Mouse (Mus musculus): ENCODE results near the gene Ccdc107. TPM values are rescaled to one million over a fixed set of nuclear protein-coding genes. Genes with fewer than 3 reads are reported as not detected.
"Not testable (repeated sequence)": the region's sequence is repeated elsewhere in the genome, so short reads cannot be mapped to it uniquely, and the experiment has no call there.

The Ccdc107 gene
- polyA plus RNA-seq, 1 experiment: 74.6 TPM

- H3K27me3 ChIP-seq (replicated peaks): peaks cover 17% of the 10 kb centered on the region
- H3K9me3 ChIP-seq: peaks cover 6% of the 10 kb centered on the region; the same call in 1 of the 2 replicates
- peak overlapping the region; percentile 82 for H3K4me3 ChIP-seq (replicated peaks)
- H3K4me1 ChIP-seq: peaks cover 48% of the 10 kb centered on the region
- no peaks in the 10 kb centered on the region for H3K36me3 ChIP-seq (replicated peaks; ENCODE audit: low read length)
- TF ChIP-seq GATA1 (IDR thresholded peaks at IDR 0.05; ENCODE audit: borderline replicate concordance, low read length) (no peak; the same call in 2 of the 3 replicates), FLI1 (IDR thresholded peaks at IDR 0.05; ENCODE audit: low read length) (0 out of 2 replicates have a peak, but pooled peaks have one; percentile 20)
Observed at GRCm38 (mm10) chr4:43481894-43482456, 10.7 kb upstream of the Ccdc107 start.

GRCm38 (mm10) chr4:43482591-43482990 is 10.1 kb upstream of the Ccdc107 start:
- Histone ChIP-seq H3K27me3 (replicated peaks) (peaks cover 17% of the 10 kb centered on the region), H3K9me3 (peaks cover 6% of the 10 kb centered on the region; the same call in 1 of the 2 replicates), H3K36me3 (replicated peaks; ENCODE audit: low read length) (no peaks in the 10 kb centered on the region), H3K4me3 (replicated peaks) (peak overlapping the region; percentile 82), H3K4me1 (peaks cover 48% of the 10 kb centered on the region)
- TF ChIP-seq FLI1 (IDR thresholded peaks at IDR 0.05; ENCODE audit: low read length): no peak
- TF ChIP-seq GATA1 (IDR thresholded peaks at IDR 0.05; ENCODE audit: borderline replicate concordance, low read length): no peak

GRCm38 (mm10) chr4:43483535-43484091 is 9.1 kb upstream of the Ccdc107 start, which contains the start of gene Sit1:
Gene Sit1, minus strand, starts transcription at chr4:43483734.
- Histone ChIP-seq H3K9me3 (peaks cover 6% of the 10 kb centered on the region; the same call in 1 of the 2 replicates), H3K4me3 (replicated peaks) (peak within 1 kb of the TSS; percentile 82), H3K4me1 (peaks cover 44% of the 10 kb centered on the region), H3K36me3 (replicated peaks; ENCODE audit: low read length) (no peaks in the 10 kb centered on the region), H3K27me3 (replicated peaks) (peaks cover 17% of the 10 kb centered on the region)
- TF ChIP-seq FLI1 (IDR thresholded peaks at IDR 0.05; ENCODE audit: low read length) (no peak), GATA1 (IDR thresholded peaks at IDR 0.05; ENCODE audit: borderline replicate concordance, low read length) (no peak)

GRCm38 (mm10) chr4:43485666-43486065 is 7.0 kb upstream of the Ccdc107 start:
- Histone ChIP-seq H3K27me3 (replicated peaks) (peaks cover 17% of the 10 kb centered on the region), H3K4me1 (peaks cover 41% of the 10 kb centered on the region)
- not testable (repeated sequence) for H3K36me3 ChIP-seq (replicated peaks; ENCODE audit: low read length); H3K4me3 ChIP-seq (replicated peaks); H3K9me3 ChIP-seq

GRCm38 (mm10) chr4:43489611-43490010 is 3.1 kb upstream of the Ccdc107 start:
- H3K36me3 ChIP-seq (replicated peaks; ENCODE audit: low read length): no peaks in the 10 kb centered on the region
- no peak overlapping the region for H3K4me3 ChIP-seq (replicated peaks)
- H3K27me3 ChIP-seq (replicated peaks): no peaks in the 10 kb centered on the region
- H3K9me3 ChIP-seq: peaks cover 9% of the 10 kb centered on the region
- TF ChIP-seq GATA1 (IDR thresholded peaks at IDR 0.05; ENCODE audit: borderline replicate concordance, low read length): no peak
- TF ChIP-seq FLI1 (IDR thresholded peaks at IDR 0.05; ENCODE audit: low read length): no peak
- peaks cover 25% of the 10 kb centered on the region for H3K4me1 ChIP-seq

GRCm38 (mm10) chr4:43490801-43491200 is 1.9 kb upstream of the Ccdc107 start:
- H3K4me3 ChIP-seq (replicated peaks): no peak overlapping the region
- TF ChIP-seq FLI1 (IDR thresholded peaks at IDR 0.05; ENCODE audit: low read length): no peak
- no peak for TF ChIP-seq GATA1 (IDR thresholded peaks at IDR 0.05; ENCODE audit: borderline replicate concordance, low read length)
- no peaks in the 10 kb centered on the region for H3K27me3 ChIP-seq (replicated peaks)
- H3K9me3 ChIP-seq: peaks cover 3% of the 10 kb centered on the region
- peaks cover 33% of the 10 kb centered on the region for H3K4me1 ChIP-seq
- H3K36me3 ChIP-seq (replicated peaks; ENCODE audit: low read length): peaks cover 10% of the 10 kb centered on the region

GRCm38 (mm10) chr4:43492101-43492820 is 439 bp upstream of the Ccdc107 start:
- H3K27me3 ChIP-seq (replicated peaks): no peaks in the 10 kb centered on the region
- H3K36me3 ChIP-seq (replicated peaks; ENCODE audit: low read length): peaks cover 25% of the 10 kb centered on the region
- H3K4me3 ChIP-seq (replicated peaks): peak overlapping the region; percentile 94
- H3K9me3 ChIP-seq: peaks cover 3% of the 10 kb centered on the region
- peaks cover 42% of the 10 kb centered on the region for H3K4me1 ChIP-seq
- no peak for TF ChIP-seq FLI1 (IDR thresholded peaks at IDR 0.05; ENCODE audit: low read length)
- TF ChIP-seq GATA1 (IDR thresholded peaks at IDR 0.05; ENCODE audit: borderline replicate concordance, low read length): no peak

GRCm38 (mm10) chr4:43493186-43493845 is 616 bp downstream of the Ccdc107 start:
- Histone ChIP-seq H3K4me3 (replicated peaks) (peak overlapping the region; percentile 94), H3K36me3 (replicated peaks; ENCODE audit: low read length) (peaks cover 35% of the 10 kb centered on the region), H3K4me1 (peaks cover 50% of the 10 kb centered on the region), H3K9me3 (peaks cover 3% of the 10 kb centered on the region), H3K27me3 (replicated peaks) (no peaks in the 10 kb centered on the region)
- no peak for TF ChIP-seq FLI1 (IDR thresholded peaks at IDR 0.05; ENCODE audit: low read length)

- Histone ChIP-seq H3K4me1 (peaks cover 50% of the 10 kb centered on the region), H3K36me3 (replicated peaks; ENCODE audit: low read length) (peaks cover 36% of the 10 kb centered on the region), H3K4me3 (replicated peaks) (peak overlapping the region; percentile 94)
Observed at GRCm38 (mm10) chr4:43493846-43494240, 1.1 kb downstream of the Ccdc107 start.

More at GRCm38 (mm10) chr4:43493846-43494240, 1.1 kb downstream of the Ccdc107 start:
- no peaks in the 10 kb centered on the region for H3K27me3 ChIP-seq (replicated peaks)
- no peak for TF ChIP-seq GATA1 (IDR thresholded peaks at IDR 0.05; ENCODE audit: borderline replicate concordance, low read length)
- TF ChIP-seq FLI1 (IDR thresholded peaks at IDR 0.05; ENCODE audit: low read length): no peak
- H3K9me3 ChIP-seq: peaks cover 3% of the 10 kb centered on the region

All from megakaryocyte, embryonic 14.5 days (primary cell).